Mouse (Mus musculus): ENCODE measurements around the gene Gpalpp1. TPM values are rescaled to one million over a fixed set of nuclear protein-coding genes. Genes with fewer than 3 reads are reported as not detected.

Gpalpp1 gene
- polyA plus RNA-seq, 1 experiment from 2014 or later, result 14.9 TPM

- no peaks in the 10 kb centered on the region for H3K9me3 ChIP-seq (ENCODE audit: low read length)
- H3K36me3 ChIP-seq (ENCODE audit: insufficient read depth, low read length), result no peaks in the 10 kb centered on the region
- no peak overlapping the region for H3K4me2 ChIP-seq (replicated peaks; ENCODE audit: low read depth, low read length)
- H3K27ac ChIP-seq (ENCODE audit: low read length), result no peak overlapping the region
- no peak overlapping the region for H3K4me3 ChIP-seq (ENCODE audit: low read length)
- peaks cover 18% of the 10 kb centered on the region for H3K4me1 ChIP-seq (ENCODE audit: insufficient read depth, low read length)
- ATAC-seq (ENCODE audit: low FRiP score, low TSS enrichment), result no peak
- 79% methylated on average over 10 of the region's 10 CpGs for WGBS
- no peaks in the 10 kb centered on the region for H3K27me3 ChIP-seq (ENCODE audit: insufficient read depth, low read length)
- no peak overlapping the region for H3K9ac ChIP-seq (replicated peaks; ENCODE audit: low read length)
These were observed 37.7 kb upstream of the Gpalpp1 start for GRCm38 (mm10) chr14:76148294-76148693.

DNA sequence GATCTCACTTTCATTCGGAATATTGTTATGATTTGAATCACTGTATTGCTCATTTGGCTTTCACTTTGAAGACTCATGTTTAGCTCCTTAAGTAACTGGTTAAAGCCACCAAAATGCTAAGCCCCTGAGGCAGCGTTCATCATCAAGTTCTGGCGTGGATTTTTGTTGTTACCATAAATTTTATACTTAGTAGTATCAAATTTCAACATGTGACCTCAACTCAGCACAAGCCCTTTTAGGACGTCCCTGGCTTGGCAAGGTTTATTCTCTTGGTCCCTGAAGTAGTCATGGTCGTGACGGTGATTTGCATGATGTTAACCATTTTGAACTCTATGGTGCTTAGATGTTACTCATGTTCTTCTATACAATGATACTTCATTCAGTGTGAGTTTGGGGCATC lies 36.5 kb upstream of the Gpalpp1 start:
- ATAC-seq (ENCODE audit: low FRiP score, low TSS enrichment), result no peak
- no peaks in the 10 kb centered on the region for H3K9me3 ChIP-seq (ENCODE audit: low read length)
- H3K9ac ChIP-seq (replicated peaks; ENCODE audit: low read length), result no peak overlapping the region
- H3K4me2 ChIP-seq (replicated peaks; ENCODE audit: low read depth, low read length), result no peak overlapping the region
- 48% methylated on average over 6 of the region's 6 CpGs for WGBS
- H3K27me3 ChIP-seq (ENCODE audit: insufficient read depth, low read length), result no peaks in the 10 kb centered on the region
- H3K4me1 ChIP-seq (ENCODE audit: insufficient read depth, low read length), result peaks cover 14% of the 10 kb centered on the region
- no peak overlapping the region for H3K4me3 ChIP-seq (ENCODE audit: low read length)
- H3K27ac ChIP-seq (ENCODE audit: low read length), result no peak overlapping the region
- H3K36me3 ChIP-seq (ENCODE audit: insufficient read depth, low read length), result no peaks in the 10 kb centered on the region

DNA sequence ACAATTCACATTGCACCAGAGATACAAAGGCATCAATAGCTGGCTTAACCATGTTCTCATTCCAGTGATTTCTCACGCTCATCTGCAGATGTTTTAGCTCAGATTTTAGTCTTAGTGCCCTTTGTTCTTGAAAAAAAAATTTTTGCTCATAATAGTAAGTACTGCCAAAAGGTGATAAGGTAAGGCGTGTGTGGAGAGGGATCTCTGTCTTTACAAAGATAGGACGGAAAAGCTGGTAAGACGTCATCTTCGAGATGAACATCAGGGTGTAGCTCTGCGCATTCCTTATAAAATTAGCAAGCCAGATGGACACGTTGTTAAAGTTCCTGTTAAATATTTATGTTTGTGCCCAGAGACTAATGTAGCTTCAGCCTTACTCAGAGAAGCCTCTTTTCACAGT lies 35.3 kb upstream of the Gpalpp1 start:
- Histone ChIP-seq H3K4me1 (ENCODE audit: insufficient read depth, low read length) (peaks cover 14% of the 10 kb centered on the region), H3K36me3 (ENCODE audit: insufficient read depth, low read length) (no peaks in the 10 kb centered on the region), H3K4me3 (ENCODE audit: low read length) (no peak overlapping the region), H3K4me2 (replicated peaks; ENCODE audit: low read depth, low read length) (no peak overlapping the region), H3K9me3 (ENCODE audit: low read length) (no peaks in the 10 kb centered on the region), H3K27ac (ENCODE audit: low read length) (no peak overlapping the region), H3K9ac (replicated peaks; ENCODE audit: low read length) (no peak overlapping the region), H3K27me3 (ENCODE audit: insufficient read depth, low read length) (no peaks in the 10 kb centered on the region)
- no peak for ATAC-seq (ENCODE audit: low FRiP score, low TSS enrichment)
- WGBS, result 68% methylated on average over 7 of the region's 7 CpGs

GRCm38 (mm10) chr14:76145248-76145647 lies 34.7 kb upstream of the Gpalpp1 start:
- H3K27me3 ChIP-seq (ENCODE audit: insufficient read depth, low read length), result no peaks in the 10 kb centered on the region
- no peak overlapping the region for H3K27ac ChIP-seq (ENCODE audit: low read length)
- H3K36me3 ChIP-seq (ENCODE audit: insufficient read depth, low read length), result no peaks in the 10 kb centered on the region
- no peaks in the 10 kb centered on the region for H3K9me3 ChIP-seq (ENCODE audit: low read length)
- H3K4me1 ChIP-seq (ENCODE audit: insufficient read depth, low read length), result peaks cover 10% of the 10 kb centered on the region
- no peak overlapping the region for H3K9ac ChIP-seq (replicated peaks; ENCODE audit: low read length)
- H3K4me3 ChIP-seq (ENCODE audit: low read length), result no peak overlapping the region
- 93% methylated on average over 1 of the region's 1 CpGs for WGBS
- H3K4me2 ChIP-seq (replicated peaks; ENCODE audit: low read depth, low read length), result no peak overlapping the region
- no peak for ATAC-seq (ENCODE audit: low FRiP score, low TSS enrichment)

- no peaks in the 10 kb centered on the region for H3K9me3 ChIP-seq (ENCODE audit: low read length)
- WGBS, result 95% methylated on average over 4 of the region's 4 CpGs
- H3K27me3 ChIP-seq (ENCODE audit: insufficient read depth, low read length), result no peaks in the 10 kb centered on the region
- no peak for ATAC-seq (ENCODE audit: low FRiP score, low TSS enrichment)
- H3K4me3 ChIP-seq (ENCODE audit: low read length), result no peak overlapping the region
- H3K4me1 ChIP-seq (ENCODE audit: insufficient read depth, low read length), result no peaks in the 10 kb centered on the region
- H3K4me2 ChIP-seq (replicated peaks; ENCODE audit: low read depth, low read length), result no peak overlapping the region
- H3K9ac ChIP-seq (replicated peaks; ENCODE audit: low read length), result no peak overlapping the region
- H3K27ac ChIP-seq (ENCODE audit: low read length), result no peak overlapping the region
- peaks cover 45% of the 10 kb centered on the region for H3K36me3 ChIP-seq (ENCODE audit: insufficient read depth, low read length)
These were observed 24.4 kb upstream of the Gpalpp1 start for GRCm38 (mm10) chr14:76134975-76135374.

DNA sequence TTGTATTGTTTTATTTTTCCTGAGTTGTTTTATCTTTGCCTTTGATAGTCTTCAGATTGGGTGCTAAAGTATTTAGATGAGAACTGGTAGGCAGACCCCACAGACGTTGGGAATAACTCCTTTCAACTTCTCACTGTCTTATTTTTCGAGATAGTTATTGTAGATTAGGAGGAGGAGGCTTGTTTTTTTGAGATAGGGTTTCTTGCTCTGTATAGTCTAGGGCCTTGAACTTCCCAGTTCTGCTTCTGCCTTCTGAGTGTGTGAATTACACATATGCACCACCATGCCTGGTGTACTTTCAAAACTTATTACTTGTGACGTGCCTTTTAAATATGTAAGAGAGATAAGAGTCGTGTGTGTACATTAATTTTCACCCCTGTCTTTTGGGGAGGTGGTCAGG lies 17.6 kb upstream of the Gpalpp1 start:
- H3K4me2 ChIP-seq (replicated peaks; ENCODE audit: low read depth, low read length), result no peak overlapping the region
- H3K36me3 ChIP-seq (ENCODE audit: insufficient read depth, low read length), result peaks cover 54% of the 10 kb centered on the region
- H3K4me1 ChIP-seq (ENCODE audit: insufficient read depth, low read length), result no peaks in the 10 kb centered on the region
- WGBS, result 75% methylated on average over 4 of the region's 4 CpGs
- no peak for ATAC-seq (ENCODE audit: low FRiP score, low TSS enrichment)
- no peak overlapping the region for H3K4me3 ChIP-seq (ENCODE audit: low read length)
- no peak overlapping the region for H3K9ac ChIP-seq (replicated peaks; ENCODE audit: low read length)
- H3K27me3 ChIP-seq (ENCODE audit: insufficient read depth, low read length), result no peaks in the 10 kb centered on the region
- no peak overlapping the region for H3K27ac ChIP-seq (ENCODE audit: low read length)
- H3K9me3 ChIP-seq (ENCODE audit: low read length), result no peaks in the 10 kb centered on the region

DNA sequence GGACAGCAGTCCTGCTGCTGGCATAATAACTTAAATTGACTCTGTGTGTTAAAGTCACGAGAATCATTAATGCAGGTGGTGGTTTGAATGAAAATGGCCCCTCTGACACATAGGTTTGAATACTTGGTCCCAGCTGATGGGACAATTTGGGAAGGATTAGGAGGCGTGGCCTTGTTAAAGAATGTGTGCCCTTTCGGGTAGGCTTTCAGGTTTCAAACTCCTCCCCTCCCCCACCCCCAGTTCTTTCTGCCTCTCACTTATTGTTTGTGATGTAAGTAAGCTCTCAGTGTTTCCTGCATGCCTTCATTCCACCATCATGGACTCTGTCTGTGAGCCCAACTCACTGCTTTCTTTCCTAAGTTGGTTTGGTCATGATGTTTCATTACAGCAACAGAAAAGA lies 16.8 kb upstream of the Gpalpp1 start:
- Histone ChIP-seq H3K4me2 (replicated peaks; ENCODE audit: low read depth, low read length) (no peak overlapping the region), H3K36me3 (ENCODE audit: insufficient read depth, low read length) (peaks cover 52% of the 10 kb centered on the region), H3K4me1 (ENCODE audit: insufficient read depth, low read length) (no peaks in the 10 kb centered on the region), H3K27me3 (ENCODE audit: insufficient read depth, low read length) (no peaks in the 10 kb centered on the region), H3K4me3 (ENCODE audit: low read length) (no peak overlapping the region), H3K9ac (replicated peaks; ENCODE audit: low read length) (no peak overlapping the region), H3K9me3 (ENCODE audit: low read length) (no peaks in the 10 kb centered on the region), H3K27ac (ENCODE audit: low read length) (no peak overlapping the region)
- 93% methylated on average over 3 of the region's 3 CpGs for WGBS
- ATAC-seq (ENCODE audit: low FRiP score, low TSS enrichment), result no peak

DNA sequence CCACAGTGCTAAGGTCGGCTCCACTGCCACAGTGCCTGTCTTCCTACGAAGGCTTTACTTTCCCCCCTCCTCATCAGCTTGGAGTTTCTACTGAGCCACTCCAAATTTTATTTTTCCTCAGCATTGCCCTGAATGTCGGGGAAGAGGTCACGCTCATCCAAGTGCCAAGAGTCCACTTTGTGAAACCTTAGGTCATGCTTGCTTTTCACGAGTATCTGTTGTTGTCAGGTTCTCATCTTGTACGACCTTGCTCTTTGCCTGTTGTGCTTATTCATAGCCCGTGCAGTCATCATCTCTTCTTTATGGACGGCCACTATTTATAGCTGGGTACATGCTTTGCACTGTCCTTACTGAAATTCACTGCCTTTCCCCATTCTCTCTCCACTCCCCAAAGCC lies 12.1 kb upstream of the Gpalpp1 start:
- Histone ChIP-seq H3K36me3 (ENCODE audit: insufficient read depth, low read length) (peaks cover 55% of the 10 kb centered on the region), H3K4me2 (replicated peaks; ENCODE audit: low read depth, low read length) (no peak overlapping the region), H3K9ac (replicated peaks; ENCODE audit: low read length) (no peak overlapping the region), H3K9me3 (ENCODE audit: low read length) (no peaks in the 10 kb centered on the region), H3K4me3 (ENCODE audit: low read length) (no peak overlapping the region), H3K4me1 (ENCODE audit: insufficient read depth, low read length) (no peaks in the 10 kb centered on the region), H3K27me3 (ENCODE audit: insufficient read depth, low read length) (no peaks in the 10 kb centered on the region), H3K27ac (ENCODE audit: low read length) (no peak overlapping the region)
- no peak for ATAC-seq (ENCODE audit: low FRiP score, low TSS enrichment)
- WGBS, result 90% methylated on average over 8 of the region's 8 CpGs

GRCm38 (mm10) chr14:76121901-76122662 lies 11.5 kb upstream of the Gpalpp1 start:
- 0 out of 2 replicates have a peak, but pooled peaks have one; percentile 63 for ATAC-seq (ENCODE audit: low FRiP score, low TSS enrichment)
- H3K4me1 ChIP-seq (ENCODE audit: insufficient read depth, low read length), result no peaks in the 10 kb centered on the region
- 55% methylated on average over 6 of the region's 6 CpGs for WGBS

DNA sequence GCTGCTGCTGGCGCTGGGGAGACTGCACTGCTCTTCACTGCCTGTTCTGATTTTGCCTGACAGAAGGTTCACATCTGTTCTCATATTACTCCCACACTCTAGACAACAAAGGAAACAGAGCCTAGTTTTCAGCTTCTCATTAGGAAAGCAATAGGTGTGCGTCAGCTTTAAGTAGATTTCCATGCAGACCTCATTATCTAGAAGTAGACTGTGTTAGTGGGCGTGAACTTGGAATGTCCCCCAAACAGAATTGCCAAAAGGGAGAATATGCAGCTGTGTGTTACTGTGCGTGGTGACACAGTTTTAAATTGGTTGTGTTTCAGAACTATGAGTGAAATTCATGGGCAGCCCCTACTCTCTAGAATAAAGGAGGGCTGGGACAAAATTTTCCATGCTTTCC lies 9.9 kb upstream of the Gpalpp1 start:
- H3K27me3 ChIP-seq (ENCODE audit: insufficient read depth, low read length), result no peaks in the 10 kb centered on the region
- peaks cover 51% of the 10 kb centered on the region for H3K36me3 ChIP-seq (ENCODE audit: insufficient read depth, low read length)
- no peak overlapping the region for H3K4me3 ChIP-seq (ENCODE audit: low read length)
- 76% methylated on average over 4 of the region's 4 CpGs for whole genome bisulfite sequencing
- no peaks in the 10 kb centered on the region for H3K9me3 ChIP-seq (ENCODE audit: low read length)
- H3K4me2 ChIP-seq (replicated peaks; ENCODE audit: low read depth, low read length), result no peak overlapping the region
- no peak overlapping the region for H3K27ac ChIP-seq (ENCODE audit: low read length)
- H3K4me1 ChIP-seq (ENCODE audit: insufficient read depth, low read length), result no peaks in the 10 kb centered on the region
- H3K9ac ChIP-seq (replicated peaks; ENCODE audit: low read length), result no peak overlapping the region
- ATAC-seq (ENCODE audit: low FRiP score, low TSS enrichment), result no peak

More at GRCm38 (mm10) chr14:76121901-76122662, 11.5 kb upstream of the Gpalpp1 start:
- no peaks in the 10 kb centered on the region for H3K27me3 ChIP-seq (ENCODE audit: insufficient read depth, low read length)
- H3K36me3 ChIP-seq (ENCODE audit: insufficient read depth, low read length), result peaks cover 55% of the 10 kb centered on the region
- no peak overlapping the region for H3K9ac ChIP-seq (replicated peaks; ENCODE audit: low read length)
- H3K9me3 ChIP-seq (ENCODE audit: low read length), result no peaks in the 10 kb centered on the region
- H3K4me2 ChIP-seq (replicated peaks; ENCODE audit: low read depth, low read length), result no peak overlapping the region
- no peak overlapping the region for H3K4me3 ChIP-seq (ENCODE audit: low read length)
- no peak overlapping the region for H3K27ac ChIP-seq (ENCODE audit: low read length)

Data from kidney, embryonic 16.5 days (tissue).